Mouse (Mus musculus) E14TG2a.4 (cell line): ENCODE results near the gene Ank2.

Experiments
- H3K27me3 ChIP-seq: 2 replicates; pipeline ENCODE4 v1.6.1; 2014; ENCODE audit warnings: low read length, control low read depth; ENCODE audit not compliant: insufficient read depth
- H3K36me3 ChIP-seq: 2 replicates; pipeline ENCODE4 v1.6.1; 2014; ENCODE audit warnings: low read length, control low read depth; ENCODE audit not compliant: insufficient read depth
- H3K4me1 ChIP-seq: replicated peaks from 2 replicates; pipeline ENCODE4 v1.6.1; 2014; ENCODE audit warnings: low read depth, low read length, control low read depth
- H3K4me3 ChIP-seq: replicated peaks from 2 replicates; pipeline ENCODE4 v1.5.1; 2014; ENCODE audit warnings: mild to moderate bottlenecking, low read length
- H3K9me3 ChIP-seq: 2 replicates; pipeline ENCODE4 v1.6.1; 2014; ENCODE audit warnings: low read length, control low read depth
- CTCF ChIP-seq: conservative IDR thresholded peaks from 2 replicates; pipeline ENCODE4 v1.5.1; 2014; ENCODE audit warnings: low read length
- NANOG ChIP-seq: IDR thresholded peaks from 2 replicates; pipeline ENCODE4 v1.6.1; 2014; ENCODE audit warnings: borderline replicate concordance, low read length, mixed read lengths
- POU5F1 ChIP-seq: IDR thresholded peaks from 2 replicates; pipeline ENCODE4 v1.6.1; 2014; ENCODE audit warnings: low read length, borderline replicate concordance

Ank2 gene

GRCm38 (mm10) chr3:127156080-127156479, 343.1 kb downstream of the Ank2 start:
- Histone ChIP-seq H3K9me3 (no peaks in the 10 kb centered on the region), H3K4me3 (no peak overlapping the region), H3K36me3 (no peaks in the 10 kb centered on the region), H3K4me1 (no peaks in the 10 kb centered on the region), H3K27me3 (peaks cover 12% of the 10 kb centered on the region)
- TF ChIP-seq POU5F1, result no peak
- no peak for TF ChIP-seq NANOG
- TF ChIP-seq CTCF, result no peak

GRCm38 (mm10) chr3:127153861-127154260, 345.3 kb downstream of the Ank2 start:
- H3K4me3 ChIP-seq, result no peak overlapping the region
- H3K36me3 ChIP-seq, result no peaks in the 10 kb centered on the region
- H3K9me3 ChIP-seq, result no peaks in the 10 kb centered on the region
- H3K4me1 ChIP-seq, result no peaks in the 10 kb centered on the region
- TF ChIP-seq POU5F1 (no peak), CTCF (no peak), NANOG (no peak)
- H3K27me3 ChIP-seq, result no peaks in the 10 kb centered on the region

GRCm38 (mm10) chr3:127153443-127153842, 345.7 kb downstream of the Ank2 start:
- Histone ChIP-seq H3K27me3 (no peaks in the 10 kb centered on the region), H3K36me3 (no peaks in the 10 kb centered on the region), H3K9me3 (no peaks in the 10 kb centered on the region), H3K4me3 (no peak overlapping the region), H3K4me1 (no peaks in the 10 kb centered on the region)
- no peak for TF ChIP-seq NANOG
- TF ChIP-seq POU5F1, result no peak
- TF ChIP-seq CTCF, result no peak

GRCm38 (mm10) chr3:127148648-127149047, 350.5 kb downstream of the Ank2 start:
- H3K27me3 ChIP-seq, result no peaks in the 10 kb centered on the region

GRCm38 (mm10) chr3:127140590-127140989, 358.6 kb downstream of the Ank2 start:
- Histone ChIP-seq H3K4me1 (no peaks in the 10 kb centered on the region), H3K27me3 (no peaks in the 10 kb centered on the region), H3K9me3 (no peaks in the 10 kb centered on the region), H3K4me3 (no peak overlapping the region), H3K36me3 (no peaks in the 10 kb centered on the region)
- TF ChIP-seq POU5F1 (no peak), NANOG (no peak), CTCF (no peak)

More at GRCm38 (mm10) chr3:127148648-127149047, 350.5 kb downstream of the Ank2 start:
- no peak for TF ChIP-seq CTCF
- TF ChIP-seq NANOG, result no peak
- TF ChIP-seq POU5F1, result no peak
- H3K4me3 ChIP-seq, result no peak overlapping the region
- no peaks in the 10 kb centered on the region for H3K4me1 ChIP-seq
- H3K36me3 ChIP-seq, result no peaks in the 10 kb centered on the region
- H3K9me3 ChIP-seq, result no peaks in the 10 kb centered on the region

- H3K4me1 ChIP-seq, result no peaks in the 10 kb centered on the region
- H3K27me3 ChIP-seq, result no peaks in the 10 kb centered on the region
- H3K4me3 ChIP-seq, result no peak overlapping the region
- no peaks in the 10 kb centered on the region for H3K9me3 ChIP-seq
- TF ChIP-seq NANOG (no peak), CTCF (no peak), POU5F1 (no peak)
- no peaks in the 10 kb centered on the region for H3K36me3 ChIP-seq
Observed at GRCm38 (mm10) chr3:127139638-127140037, 359.5 kb downstream of the Ank2 start.

GRCm38 (mm10) chr3:127137508-127137907, 361.6 kb downstream of the Ank2 start:
- H3K36me3 ChIP-seq, result no peaks in the 10 kb centered on the region
- no peak overlapping the region for H3K4me3 ChIP-seq
- no peaks in the 10 kb centered on the region for H3K27me3 ChIP-seq
- TF ChIP-seq NANOG, result no peak
- no peak for TF ChIP-seq POU5F1
- TF ChIP-seq CTCF, result no peak
- no peaks in the 10 kb centered on the region for H3K9me3 ChIP-seq
- no peaks in the 10 kb centered on the region for H3K4me1 ChIP-seq

- Histone ChIP-seq H3K4me3 (no peak overlapping the region), H3K4me1 (no peaks in the 10 kb centered on the region), H3K9me3 (no peaks in the 10 kb centered on the region), H3K36me3 (no peaks in the 10 kb centered on the region), H3K27me3 (no peaks in the 10 kb centered on the region)
- TF ChIP-seq CTCF (no peak), NANOG (no peak), POU5F1 (no peak)
Observed at GRCm38 (mm10) chr3:127134062-127134461, 365.1 kb downstream of the Ank2 start.

- H3K4me1 ChIP-seq, result no peaks in the 10 kb centered on the region
- no peaks in the 10 kb centered on the region for H3K27me3 ChIP-seq
- H3K9me3 ChIP-seq, result no peaks in the 10 kb centered on the region
- TF ChIP-seq POU5F1 (no peak), NANOG (no peak), CTCF (no peak)
- H3K36me3 ChIP-seq, result no peaks in the 10 kb centered on the region
- H3K4me3 ChIP-seq, result no peak overlapping the region
Observed at GRCm38 (mm10) chr3:127131048-127131447, 368.1 kb downstream of the Ank2 start.
